Mouse (Mus musculus) neutrophil, adult 83 days (primary cell): ENCODE results near the gene Tubgcp6. TPM values are rescaled to one million over a fixed set of nuclear protein-coding genes. Genes with fewer than 3 reads are reported as not detected.

Experiments used
- total RNA-seq, 2 experiments: library from RNA; stranded (reverse); gene quantifications; one replicate each; pipeline ENCODE4 v1.2.4; 2023

Gene Tubgcp6
- 10 to 100 TPM; 23.9 to 26.2 TPM for total RNA-seq

GRCm38 (mm10) chr15:89122649-89123366 lies at the start of gene Tubgcp6:
TSS of gene Tubgcp6 (minus strand) at chr15:89123112.

GRCm38 (mm10) chr15:89149271-89150040 lies 26.5 kb upstream of the Tubgcp6 start, which contains the start of gene Mapk11:
TSS of gene Mapk11 (minus strand) at chr15:89149628.

GRCm38 (mm10) chr15:89140659-89141252 lies 17.8 kb upstream of the Tubgcp6 start, which contains the start of gene Mapk12:
TSS of gene Mapk12 (minus strand) at chr15:89140703.

GRCm38 (mm10) chr15:89128382-89129350 lies 5.8 kb upstream of the Tubgcp6 start, which contains the start of gene Hdac10:
TSS of gene Hdac10 (minus strand) at chr15:89128700.

GRCm38 (mm10) chr15:89088607-89089247 lies 34.2 kb downstream of the Tubgcp6 start, which contains the start of gene Selenoo:
TSS of gene Selenoo (plus strand) at chr15:89089084.

GRCm38 (mm10) chr15:89074613-89075477 lies 48.1 kb downstream of the Tubgcp6 start, which contains the start of gene Trabd:
TSS of gene Trabd (plus strand) at chr15:89075124.

GRCm38 (mm10) chr15:89059161-89059931 lies 63.6 kb downstream of the Tubgcp6 start, which contains the start of gene Panx2:
TSS of gene Panx2 (plus strand) at chr15:89059734.

Other genes starting within 250 kb of the Tubgcp6 start
- gene Ttll8, start 168.7 kb downstream of the Tubgcp6 start, total RNA-seq: not detected
- not detected for gene Mlc1, start 144.1 kb downstream of the Tubgcp6 start, total RNA-seq
- gene Mov10l1, start 140.2 kb downstream of the Tubgcp6 start, total RNA-seq: not detected
- under 1 TPM in 1 of 2 experiments, not detected in 1; 0.15 TPM for gene Panx2, start 63.4 kb downstream of the Tubgcp6 start, total RNA-seq
- gene Trabd, start 48.0 kb downstream of the Tubgcp6 start, total RNA-seq: 10 to 100 TPM; 48.1 to 49.6 TPM
- gene Selenoo, start 34.0 kb downstream of the Tubgcp6 start, total RNA-seq: 10 to 100 TPM; 21.6 to 26.8 TPM
- gene Hdac10, start 5.6 kb upstream of the Tubgcp6 start, total RNA-seq: 10 to 100 TPM; 12.4 to 12.6 TPM
- gene Mapk12, start 17.6 kb upstream of the Tubgcp6 start, total RNA-seq: under 1 TPM; 0.18 to 0.29 TPM
- gene Mapk11, start 26.5 kb upstream of the Tubgcp6 start, total RNA-seq: under 1 TPM; 0.18 to 0.24 TPM
- 10 to 100 TPM; 60.7 to 68.5 TPM for gene Plxnb2, start 57.7 kb upstream of the Tubgcp6 start, total RNA-seq
- 1 to 10 TPM; 1.8 to 2.3 TPM for gene Dennd6b, start 73.4 kb upstream of the Tubgcp6 start, total RNA-seq
- 10 to 100 TPM; 32.1 to 34.2 TPM for gene Ppp6r2, start 88.4 kb upstream of the Tubgcp6 start, total RNA-seq
- 100 to 1,000 TPM; 110 to 118 TPM for gene Sbf1, start 192.2 kb upstream of the Tubgcp6 start, total RNA-seq
- gene Adm2, start 199.6 kb upstream of the Tubgcp6 start, total RNA-seq: not detected
- gene Miox, start 211.3 kb upstream of the Tubgcp6 start, total RNA-seq: not detected
- gene Lmf2, start 232.5 kb upstream of the Tubgcp6 start, total RNA-seq: 10 to 100 TPM; 38.9 to 51.4 TPM
- gene Ncaph2, start 232.6 kb upstream of the Tubgcp6 start, total RNA-seq: 100 to 1,000 TPM in 1 of 2 experiments, 10 to 100 TPM in 1; 92.6 to 104 TPM